Mouse (Mus musculus) forebrain, embryonic 14.5 days (tissue): ENCODE results near the gene Il25. TPM values are rescaled to one million over a fixed set of nuclear protein-coding genes. Genes with fewer than 3 reads are reported as not detected.
A peak's percentile ranks its signal among the peaks of the same experiment; 100 is the strongest.

Experiments used
- ATAC-seq: fragments of 200-750 bp; cut with Nextera tagmentation; 2 replicates; pipeline ENCODE4 v1.8.0; 2017; ENCODE audit warnings: mild to moderate bottlenecking, moderate library complexity
- DNase-seq: peaks from one replicate; pipeline ENCODE4 v3.0.0-alpha.2; 2015; ENCODE audit warnings: low spot score
- H3K27ac ChIP-seq: fragments of 300-500 bp; sonication (generic); 2 replicates; pipeline ENCODE4 v1.5.1; 2014; ENCODE audit warnings: low read depth, mild to moderate bottlenecking, control low read depth, low read length, moderate library complexity
- H3K27me3 ChIP-seq: fragments of 300-500 bp; sonication (generic); replicated peaks from 2 replicates; pipeline ENCODE4 v1.6.1; 2014; ENCODE audit warnings: low read length, control low read depth, mixed read lengths; ENCODE audit not compliant: control insufficient read depth, insufficient read depth
- H3K36me3 ChIP-seq: fragments of 300-500 bp; sonication (generic); 2 replicates; pipeline ENCODE4 v1.6.1; 2014; ENCODE audit warnings: low read length, control low read depth; ENCODE audit not compliant: control insufficient read depth, insufficient read depth
- H3K4me1 ChIP-seq: fragments of 300-500 bp; sonication (generic); 2 replicates; pipeline ENCODE4 v1.6.1; 2014; ENCODE audit warnings: antibody characterized with exemption, low read length, control low read depth; ENCODE audit not compliant: control insufficient read depth, insufficient read depth
- H3K4me2 ChIP-seq: fragments of 300-500 bp; sonication (generic); 2 replicates; pipeline ENCODE4 v1.6.1; 2014; ENCODE audit warnings: mild to moderate bottlenecking, control low read depth, low read length
- H3K4me3 ChIP-seq: fragments of 300-500 bp; sonication (generic); 2 replicates; pipeline ENCODE4 v1.5.1; 2014; ENCODE audit warnings: low read depth, low read length, control low read depth
- H3K9ac ChIP-seq: fragments of 300-500 bp; sonication (generic); 2 replicates; pipeline ENCODE4 v1.6.1; 2014; ENCODE audit warnings: mild to moderate bottlenecking, low read length, control low read depth, moderate library complexity
- H3K9me3 ChIP-seq: fragments of 300-500 bp; sonication (generic); replicated peaks from 2 replicates; pipeline ENCODE4 v1.6.1; 2016; ENCODE audit warnings: low read length, control low read depth, mixed read lengths; ENCODE audit not compliant: control insufficient read depth
- WGBS: fragments of 180-500 bp; shearing (Covaris S2); extraction: QIAGEN DNeasy Blood & Tissue Kit; methylation state at CpG from one replicate; pipeline ENCODE4 v1.1.7; 2014; 5-methylcytosine and 5-hydroxymethylcytosine counted together
- polyA plus RNA-seq: library from polyadenylated mRNA; unstranded; fragments of >200 nt; fragmentation: Nextera tagmentation; extraction: Ambion mirVana; gene quantifications from 2 replicates; pipeline ENCODE4 v1.2.1, GENCODE M21; 2014

The Il25 gene
- polyA plus RNA-seq, 1 experiment from 2014 or later = 0.38 TPM

DNA sequence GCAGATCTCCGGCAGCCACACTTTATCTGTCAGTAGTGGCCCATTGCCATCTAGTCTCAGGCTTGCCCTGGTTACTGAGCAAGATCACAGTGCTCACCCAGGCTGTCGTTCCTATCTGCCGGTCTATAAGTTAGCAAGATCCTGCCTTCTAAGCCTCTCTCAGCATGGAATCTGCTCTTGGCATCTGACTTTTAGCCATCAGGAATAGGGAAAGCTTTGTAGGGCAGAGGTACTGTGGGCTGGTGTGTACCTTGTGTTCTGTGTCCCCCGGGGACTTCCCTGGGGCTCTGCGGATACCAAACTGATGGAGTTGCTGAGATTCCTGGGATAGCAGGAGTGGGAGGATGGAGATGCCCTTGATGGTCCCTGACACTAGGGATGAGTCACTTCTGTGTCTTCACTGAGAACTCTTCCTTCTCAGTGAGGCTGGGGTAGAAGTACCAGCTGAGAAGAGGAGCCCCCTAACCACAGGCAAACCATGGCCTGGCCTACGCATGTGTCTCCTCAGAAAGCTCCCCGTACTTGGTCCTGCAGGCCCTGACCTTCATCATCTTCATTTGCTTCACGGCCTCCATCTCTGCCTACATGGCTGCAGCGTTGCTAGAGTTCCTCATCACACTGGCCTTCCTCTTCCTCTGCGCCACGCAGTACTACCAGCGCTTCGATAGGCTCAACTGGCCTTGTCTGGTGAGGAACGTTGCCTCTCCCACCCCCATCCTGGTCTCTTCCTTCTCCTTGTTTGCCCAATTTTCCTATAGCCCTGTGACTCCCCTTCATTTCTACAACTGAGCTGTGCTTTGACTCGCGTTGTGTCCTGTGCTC lies 5.1 kb downstream of the Il25 start:
- H3K27ac ChIP-seq = no peak overlapping the region
- ATAC-seq (no peak), DNase-seq (no peak)
- H3K4me2 ChIP-seq = no peak overlapping the region
- 94% methylated on average over 16 of the region's 16 CpGs for WGBS
- H3K4me3 ChIP-seq = no peak overlapping the region
- H3K9ac ChIP-seq = no peak overlapping the region
- no peaks in the 10 kb centered on the region for H3K4me1 ChIP-seq
- no peaks in the 10 kb centered on the region for H3K9me3 ChIP-seq
- no peaks in the 10 kb centered on the region for H3K27me3 ChIP-seq
- H3K36me3 ChIP-seq = no peaks in the 10 kb centered on the region

GRCm38 (mm10) chr14:54938431-54939219 lies 6.1 kb downstream of the Il25 start:
- H3K36me3 ChIP-seq = no peaks in the 10 kb centered on the region
- no peak overlapping the region for H3K9ac ChIP-seq
- no peaks in the 10 kb centered on the region for H3K4me1 ChIP-seq
- no peaks in the 10 kb centered on the region for H3K9me3 ChIP-seq
- ATAC-seq (no peak), DNase-seq (no peak)
- H3K27me3 ChIP-seq = no peaks in the 10 kb centered on the region
- H3K27ac ChIP-seq = no peak overlapping the region
- no peak overlapping the region for H3K4me3 ChIP-seq
- WGBS = 83% methylated on average over 15 of the region's 15 CpGs
- no peak overlapping the region for H3K4me2 ChIP-seq

GRCm38 (mm10) chr14:54939434-54940175 lies 7.1 kb downstream of the Il25 start:
- H3K4me2 ChIP-seq = no peak overlapping the region
- DNase-seq (peak; percentile 55), ATAC-seq (no peak; the same call in 1 of the 2 replicates)
- 51% methylated on average over 12 of the region's 12 CpGs for WGBS
- no peaks in the 10 kb centered on the region for H3K27me3 ChIP-seq
- no peak overlapping the region for H3K27ac ChIP-seq
- H3K4me3 ChIP-seq = no peak overlapping the region
- H3K36me3 ChIP-seq = no peaks in the 10 kb centered on the region
- no peaks in the 10 kb centered on the region for H3K4me1 ChIP-seq
- H3K9ac ChIP-seq = no peak overlapping the region
- H3K9me3 ChIP-seq = no peaks in the 10 kb centered on the region

DNA sequence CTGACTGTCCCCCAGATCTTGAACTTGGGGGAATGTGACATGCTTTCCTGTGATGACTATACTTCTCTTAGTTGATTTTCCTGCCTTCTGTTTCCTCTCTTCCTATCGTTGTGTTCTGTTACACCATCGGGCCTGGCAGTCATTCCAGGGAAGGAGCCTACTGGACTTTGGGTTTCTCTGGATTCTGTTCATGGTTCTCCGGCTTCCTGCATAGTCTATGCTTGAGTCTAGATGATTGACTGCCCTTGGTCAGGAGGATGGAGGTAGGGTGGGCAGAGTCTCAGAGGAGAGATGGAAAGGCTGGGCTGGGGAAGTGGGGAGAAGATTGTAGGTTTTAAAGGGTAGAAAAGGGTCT lies 7.7 kb downstream of the Il25 start:
- Histone ChIP-seq H3K36me3 (no peaks in the 10 kb centered on the region), H3K27ac (no peak overlapping the region), H3K9me3 (no peaks in the 10 kb centered on the region), H3K27me3 (no peaks in the 10 kb centered on the region), H3K4me1 (no peaks in the 10 kb centered on the region), H3K9ac (no peak overlapping the region), H3K4me2 (no peak overlapping the region), H3K4me3 (no peak overlapping the region)
- WGBS = 81% methylated on average over 3 of the region's 3 CpGs
- DNase-seq = no peak
- ATAC-seq = no peak

GRCm38 (mm10) chr14:54941024-54941978 lies 8.8 kb downstream of the Il25 start:
- H3K9me3 ChIP-seq = no peaks in the 10 kb centered on the region
- no peak for ATAC-seq
- no peaks in the 10 kb centered on the region for H3K36me3 ChIP-seq
- 63% methylated on average over 13 of the region's 13 CpGs for WGBS
- H3K4me2 ChIP-seq = no peak overlapping the region
- no peaks in the 10 kb centered on the region for H3K4me1 ChIP-seq
- no peak overlapping the region for H3K9ac ChIP-seq
- no peak overlapping the region for H3K27ac ChIP-seq
- DNase-seq = no peak
- H3K4me3 ChIP-seq = no peak overlapping the region
- no peaks in the 10 kb centered on the region for H3K27me3 ChIP-seq

- Histone ChIP-seq H3K4me3 (no peak overlapping the region), H3K27me3 (no peaks in the 10 kb centered on the region), H3K9ac (no peak overlapping the region), H3K36me3 (no peaks in the 10 kb centered on the region), H3K4me2 (no peak overlapping the region), H3K9me3 (no peaks in the 10 kb centered on the region), H3K4me1 (no peaks in the 10 kb centered on the region), H3K27ac (no peak overlapping the region)
- ATAC-seq (no peak), DNase-seq (no peak)
- 90% methylated on average over 8 of the region's 8 CpGs for WGBS
Measured at GRCm38 (mm10) chr14:54942479-54942878, 10.0 kb downstream of the Il25 start.

DNA sequence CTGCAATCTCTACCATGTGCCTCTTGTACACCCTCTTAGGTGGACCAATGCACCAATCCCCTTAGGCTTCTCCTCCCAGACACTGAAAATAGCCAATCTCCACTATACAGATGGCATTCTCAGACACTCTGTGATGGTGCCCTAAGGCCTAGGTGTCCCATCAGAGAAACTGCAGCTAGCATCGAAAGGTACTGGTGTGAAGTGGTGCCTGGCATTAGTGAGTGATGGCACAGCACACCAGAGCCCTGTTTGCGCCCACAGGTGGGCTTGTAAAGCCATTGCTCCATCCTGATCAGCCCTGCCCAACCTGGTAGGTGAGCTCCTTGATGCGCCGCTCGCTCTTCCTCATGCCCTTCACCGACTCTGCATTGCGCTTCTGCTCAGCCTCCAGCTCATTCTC lies 11.5 kb downstream of the Il25 start:
- no peaks in the 10 kb centered on the region for H3K27me3 ChIP-seq
- 92% methylated on average over 7 of the region's 7 CpGs for WGBS
- no peaks in the 10 kb centered on the region for H3K4me1 ChIP-seq
- H3K27ac ChIP-seq = no peak overlapping the region
- no peak overlapping the region for H3K4me3 ChIP-seq
- no peaks in the 10 kb centered on the region for H3K9me3 ChIP-seq
- H3K9ac ChIP-seq = no peak overlapping the region
- DNase-seq (no peak), ATAC-seq (no peak)
- no peaks in the 10 kb centered on the region for H3K36me3 ChIP-seq
- H3K4me2 ChIP-seq = no peak overlapping the region

DNA sequence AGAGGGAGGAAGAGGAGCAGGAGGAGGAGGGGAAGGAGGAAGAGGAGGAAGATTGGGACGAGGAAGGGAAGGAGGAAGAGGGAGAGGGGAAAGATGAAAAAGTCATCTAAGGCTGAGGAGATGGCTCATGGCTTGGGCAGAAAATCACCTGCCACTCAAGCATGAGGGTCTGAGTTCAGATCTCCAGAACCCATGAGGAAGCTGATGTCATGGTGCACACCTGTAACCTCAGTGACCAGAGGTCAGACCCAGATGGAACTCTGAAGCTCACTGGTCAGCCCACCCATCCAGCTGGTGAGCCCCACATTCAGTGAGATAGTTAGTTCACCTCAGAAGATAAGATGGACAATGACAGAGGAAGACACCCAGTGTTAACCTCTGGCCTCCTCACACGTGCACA lies 12.4 kb downstream of the Il25 start:
- no peak overlapping the region for H3K27ac ChIP-seq
- WGBS = 70% methylated on average over 2 of the region's 2 CpGs
- no peaks in the 10 kb centered on the region for H3K27me3 ChIP-seq
- no peaks in the 10 kb centered on the region for H3K36me3 ChIP-seq
- DNase-seq = no peak
- no peaks in the 10 kb centered on the region for H3K4me1 ChIP-seq
- H3K4me3 ChIP-seq = no peak overlapping the region
- H3K9me3 ChIP-seq = no peaks in the 10 kb centered on the region
- no peak overlapping the region for H3K4me2 ChIP-seq
- ATAC-seq = no peak
- no peak overlapping the region for H3K9ac ChIP-seq
